Mouse (Mus musculus) heart, postnatal 4 days (tissue): Measurements from ENCODE around the gene Slc6a18. TPM values are rescaled to one million over a fixed set of nuclear protein-coding genes. Genes with fewer than 3 reads are reported as not detected.
"Not testable (repeated sequence)": the region's sequence is repeated elsewhere in the genome, so short reads cannot be mapped to it uniquely, and the experiment has no call there.

Experiments used
- DNase-seq: peaks from one replicate; pipeline ENCODE4 v3.0.0; 2021
- total RNA-seq, 2 experiments: library from RNA; stranded (reverse); gene quantifications; 2 replicates each; pipeline ENCODE4 v1.2.3; 2021

The Slc6a18 gene
- total RNA-seq = not detected

DNA sequence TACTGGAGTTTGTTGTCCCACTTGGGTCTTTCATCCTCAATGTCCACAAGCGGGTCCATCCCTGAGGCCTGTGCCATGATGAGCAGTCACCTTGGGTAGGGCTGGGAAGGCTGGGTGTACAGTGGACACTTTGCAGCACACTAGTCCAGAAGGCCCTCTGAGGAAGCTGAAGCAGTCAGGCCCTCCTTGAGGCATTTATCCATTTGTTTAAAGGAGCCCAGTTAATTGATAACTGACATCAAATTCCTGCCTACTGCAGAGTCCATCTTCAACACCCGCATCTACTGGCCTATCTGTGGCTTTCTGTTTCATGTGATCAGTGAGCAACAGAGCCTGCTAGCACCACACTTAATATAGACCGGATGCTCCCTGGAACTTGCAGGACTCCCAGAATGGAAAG is at the start of gene Slc6a18:
Slc6a18 (minus strand) TSS at position 171 of the 400 bp plus-strand sequence.
- DNase-seq = no peak

DNA sequence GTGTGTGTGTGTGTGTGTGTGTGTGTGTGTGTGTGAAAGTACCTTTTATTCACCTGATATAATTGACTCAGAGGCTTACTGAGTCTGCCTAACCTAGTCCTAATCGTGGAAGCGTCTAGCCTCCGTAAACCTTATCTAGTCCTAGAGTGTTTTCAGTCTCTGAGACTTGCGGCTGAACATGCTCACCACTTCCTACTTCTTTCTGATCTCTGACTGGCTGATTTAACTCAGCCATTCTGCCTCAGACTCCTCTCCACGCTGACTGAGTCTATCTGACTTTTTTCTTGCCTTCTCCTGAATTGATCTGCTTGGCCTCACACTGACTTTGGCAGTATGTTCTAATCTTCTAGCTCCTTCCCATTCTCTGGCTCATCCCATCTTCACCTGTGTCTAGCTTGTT is 47.5 kb upstream of the Slc6a18 start:
- no peak for DNase-seq

DNA sequence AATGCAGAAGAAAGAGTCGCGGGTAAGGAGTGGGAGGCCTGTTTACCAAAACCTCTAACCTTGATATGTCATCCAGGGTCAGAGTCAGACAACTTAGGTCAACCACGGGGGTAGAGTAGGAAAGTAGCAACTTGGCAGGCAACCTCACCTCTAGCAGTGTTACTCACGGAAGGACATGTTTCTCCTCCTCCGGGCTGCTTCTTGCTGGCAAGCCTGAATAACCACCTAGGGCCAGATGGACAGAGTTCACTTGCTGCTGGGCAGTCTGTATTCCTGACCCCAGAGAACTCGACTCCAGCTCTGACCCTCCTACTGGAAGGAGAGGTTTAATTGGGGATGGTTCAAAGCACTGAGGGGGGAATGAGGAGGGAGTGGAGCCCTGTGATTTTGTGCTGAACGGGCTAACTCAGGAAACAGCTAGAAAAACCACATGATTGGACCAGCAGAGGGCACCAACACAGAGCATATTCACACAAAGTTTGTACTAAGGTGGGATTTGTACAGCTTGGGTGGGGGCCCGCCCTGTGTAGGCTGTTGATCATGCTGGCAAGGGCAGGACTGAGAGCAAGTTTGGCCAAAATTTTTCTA is 45.4 kb upstream of the Slc6a18 start:
- peak; percentile 68 for DNase-seq

DNA sequence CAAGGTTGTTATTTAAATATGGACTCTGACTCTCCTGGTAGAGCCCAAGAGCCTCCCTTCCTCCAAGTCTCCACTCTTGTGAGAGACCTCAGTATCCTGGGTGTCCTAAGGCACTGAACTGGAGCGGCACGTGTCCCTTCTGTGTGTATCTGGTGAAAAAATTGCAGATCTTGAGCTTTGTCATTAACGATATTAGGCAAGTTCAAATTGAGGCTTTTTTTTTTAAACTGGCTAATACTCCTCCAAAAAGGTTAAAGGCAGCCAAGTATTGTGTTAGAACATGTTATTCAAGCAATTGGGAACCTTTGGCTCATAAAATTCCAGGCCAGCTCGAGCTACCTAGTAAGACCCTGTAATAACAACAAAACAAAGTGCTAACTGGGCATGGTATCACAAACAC is 42.4 kb upstream of the Slc6a18 start:
- DNase-seq = no peak

DNA sequence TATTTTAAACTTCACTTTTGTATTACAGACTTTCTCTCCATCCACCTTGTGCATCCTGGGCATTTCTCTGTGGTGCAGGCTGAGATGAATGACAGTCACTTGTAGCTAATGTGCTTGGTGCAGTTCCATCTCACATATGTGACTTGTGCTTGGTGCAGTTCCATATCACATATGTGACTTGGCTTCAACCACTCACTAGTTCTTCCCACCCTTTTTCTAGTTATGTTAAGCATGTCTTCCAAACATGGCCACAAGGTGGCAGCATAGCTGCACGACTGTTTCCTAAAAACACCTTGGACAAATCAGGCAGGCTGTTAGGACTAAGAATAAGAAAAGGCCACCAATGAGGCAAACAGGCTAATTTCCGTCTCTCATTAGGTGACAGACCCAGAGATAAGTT is 40.4 kb upstream of the Slc6a18 start:
- peak; percentile 92 for DNase-seq

DNA sequence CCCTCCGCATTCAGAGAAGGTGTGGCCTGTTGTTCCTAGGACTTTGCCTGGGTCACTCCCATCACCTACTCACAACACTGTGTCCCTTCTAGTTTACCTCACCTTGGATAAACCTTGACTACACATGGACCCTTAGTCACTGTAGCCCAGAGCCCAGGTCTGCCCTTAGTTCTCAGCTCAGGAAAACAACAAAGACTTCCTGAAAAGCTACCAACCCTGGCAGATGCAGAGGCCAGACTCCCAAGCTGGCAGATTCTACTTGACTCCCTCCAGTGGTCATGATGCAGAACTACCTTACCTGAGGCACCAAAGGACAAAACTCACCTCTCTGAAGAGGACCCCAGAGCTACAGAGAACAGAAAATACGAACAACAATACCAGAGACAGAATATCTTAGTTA is 36.2 kb upstream of the Slc6a18 start:
- DNase-seq = no peak

DNA sequence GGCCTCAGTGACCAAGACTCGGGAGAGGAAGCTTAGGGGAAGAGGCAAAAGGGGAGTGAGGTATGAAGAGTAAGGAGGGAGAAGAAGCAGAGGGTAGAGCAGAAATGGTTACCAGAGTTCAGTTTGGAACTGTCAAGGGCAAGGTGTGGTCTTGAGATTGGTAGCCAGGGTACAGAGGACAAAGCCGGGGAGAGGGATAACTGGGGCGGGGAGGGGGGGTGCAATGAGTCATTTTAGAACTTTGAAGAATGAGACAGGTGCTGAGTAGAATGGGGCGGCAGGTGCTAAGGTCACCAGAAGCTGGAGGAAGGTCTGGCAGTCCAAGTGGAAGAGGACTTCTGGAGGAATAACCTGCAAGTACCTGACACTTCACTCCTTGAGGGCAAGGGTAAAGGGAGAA is 35.4 kb upstream of the Slc6a18 start:
- DNase-seq = no peak

DNA sequence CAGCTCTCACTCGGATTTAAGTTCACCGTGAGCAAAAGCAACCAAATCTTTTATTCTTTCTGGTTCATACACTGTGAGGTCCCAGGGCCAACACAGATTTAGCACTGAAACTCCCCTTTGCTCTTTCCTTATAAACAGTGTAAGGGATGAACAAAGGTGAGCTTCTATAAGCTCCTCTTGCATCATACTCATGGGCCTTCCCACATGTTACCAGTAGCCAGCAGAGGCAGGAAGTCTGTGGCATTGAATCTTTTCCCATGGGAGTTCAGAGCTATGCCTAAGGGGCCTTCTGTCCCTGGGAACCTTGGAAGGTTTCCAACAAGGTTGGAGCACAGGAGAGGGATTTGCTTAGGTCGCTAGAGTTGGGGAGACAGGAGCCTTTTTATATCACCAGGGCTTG is 34.4 kb upstream of the Slc6a18 start:
- no peak for DNase-seq

DNA sequence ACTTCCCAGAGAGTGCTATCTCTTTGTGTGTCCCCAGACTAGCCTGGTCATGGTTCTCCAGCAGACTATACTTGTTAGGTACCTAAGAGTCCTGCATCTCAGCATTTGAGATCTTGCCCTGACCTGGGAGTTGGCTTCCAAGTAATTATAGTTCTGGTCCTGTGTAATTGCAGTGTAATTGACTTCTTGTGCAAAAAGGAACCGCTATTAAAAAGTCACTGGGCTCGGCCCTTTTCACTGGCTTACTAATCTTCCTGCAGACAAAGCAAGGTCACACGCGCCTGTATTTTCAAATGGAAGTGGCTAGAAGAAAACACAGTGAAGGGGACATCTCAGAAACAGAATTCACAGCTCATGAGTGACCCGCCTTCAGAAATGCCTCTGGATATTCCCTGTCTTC is 34.0 kb upstream of the Slc6a18 start:
- DNase-seq = no peak

DNA sequence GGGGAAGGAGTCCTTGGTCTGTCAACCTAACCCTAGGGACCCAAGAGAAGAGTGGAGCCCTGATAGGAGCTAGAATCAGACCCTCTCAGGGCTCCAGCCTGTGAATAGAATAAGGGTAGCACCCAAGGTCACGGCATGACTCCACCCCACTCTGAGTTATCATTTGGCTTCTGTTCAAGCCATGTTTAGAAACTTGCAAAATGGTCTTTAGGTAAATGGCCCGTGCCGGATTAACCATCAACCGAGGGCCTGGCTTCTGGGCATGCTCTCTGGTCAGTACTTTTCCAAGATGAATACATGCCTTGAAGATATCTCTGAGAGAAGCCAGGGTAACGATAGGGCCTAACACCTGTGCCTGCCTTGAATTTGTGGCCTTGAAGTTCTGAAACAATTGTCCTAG is 33.4 kb upstream of the Slc6a18 start:
- DNase-seq = no peak

DNA sequence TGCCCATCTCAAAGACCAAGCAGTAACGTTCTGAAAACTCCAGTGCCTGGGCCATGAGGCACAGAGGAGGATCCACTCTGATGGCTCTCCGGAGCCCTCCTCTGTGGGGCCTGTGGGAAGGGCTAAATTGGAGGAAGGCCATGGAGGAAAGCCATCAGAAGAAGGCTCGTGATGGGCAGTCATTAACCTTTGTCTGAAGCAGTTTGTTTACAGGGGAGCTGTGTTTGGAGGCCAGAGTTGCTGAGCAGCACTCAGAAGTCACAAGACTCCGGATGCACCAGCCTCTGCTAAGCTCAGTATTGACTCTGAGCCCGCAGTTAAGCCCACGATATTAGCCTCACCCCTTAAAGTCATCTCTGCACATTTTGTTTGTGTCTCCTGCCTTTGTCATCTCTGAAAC is 31.7 kb upstream of the Slc6a18 start:
- DNase-seq = no peak

DNA sequence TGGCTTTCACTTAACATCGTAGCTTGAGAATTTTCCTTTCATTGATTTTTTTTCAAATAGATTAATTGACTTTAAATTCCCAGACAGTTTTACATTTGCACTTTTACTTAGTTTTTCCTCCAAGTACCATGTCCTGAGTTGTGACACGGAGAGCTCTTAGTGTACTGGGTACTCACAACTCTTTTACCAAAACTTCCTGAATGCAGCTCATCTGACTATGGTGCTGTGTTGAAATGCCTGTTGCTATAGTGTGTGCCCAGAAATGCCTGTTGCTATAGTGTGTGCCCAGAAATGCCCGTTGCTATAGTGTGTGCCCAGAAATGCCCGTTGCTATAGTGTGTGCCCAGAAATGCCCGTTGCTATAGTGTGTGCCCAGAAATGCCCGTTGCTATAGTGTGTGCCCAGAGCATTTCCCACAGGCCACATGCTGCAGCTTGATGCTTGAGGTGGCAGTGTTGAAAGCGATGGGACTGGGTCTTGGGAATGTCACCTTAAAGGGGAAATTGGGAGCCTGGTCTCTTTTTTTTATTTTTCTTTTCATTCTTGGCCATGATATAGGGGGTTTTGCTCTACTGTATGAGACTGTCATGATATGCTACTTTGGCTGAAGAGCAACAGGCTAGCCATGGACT is 27.0 kb upstream of the Slc6a18 start, which contains the start of gene Slc6a19:
Slc6a19 (minus strand) TSS at position 172 of the 632 bp plus-strand sequence.
- no peak for DNase-seq

DNA sequence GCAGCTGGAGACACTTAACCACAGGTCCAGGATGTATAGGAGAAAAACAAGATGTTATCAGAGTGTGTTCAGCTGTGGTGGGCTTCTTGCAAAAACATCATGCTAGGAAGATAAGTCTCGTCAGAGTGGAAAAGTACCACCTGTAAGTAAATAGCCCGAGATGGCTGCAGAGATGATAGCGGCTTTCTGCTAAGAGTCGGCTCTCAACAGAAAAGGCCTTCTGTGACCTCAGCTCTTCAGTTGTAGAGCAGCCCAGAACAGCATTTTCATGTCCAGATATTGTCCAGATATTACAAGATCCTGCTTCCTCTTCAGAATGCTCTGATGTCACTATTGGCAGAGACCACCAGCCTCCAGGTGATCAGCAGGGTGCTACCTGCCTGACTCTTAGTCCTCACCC is 25.7 kb upstream of the Slc6a18 start:
- not testable (repeated sequence) for DNase-seq

DNA sequence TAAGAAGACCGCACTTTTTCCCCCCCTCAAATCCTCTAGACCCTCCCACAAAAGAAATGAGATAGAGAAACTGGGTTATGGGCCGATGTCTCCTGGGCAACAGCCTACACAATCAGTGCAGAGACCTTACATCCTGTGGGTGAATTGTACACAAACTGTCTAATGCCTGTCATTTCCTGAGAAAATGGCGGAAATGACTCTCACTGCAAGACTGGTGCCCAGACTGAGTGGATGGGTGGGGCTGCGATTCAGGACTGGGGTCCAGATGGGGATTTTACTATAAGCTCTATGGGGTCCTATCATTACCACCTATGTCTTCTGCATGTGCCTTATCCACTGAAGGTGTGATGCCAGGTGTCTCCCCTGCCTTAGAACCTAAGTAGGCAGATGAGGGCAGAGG is 25.0 kb upstream of the Slc6a18 start:
- no peak for DNase-seq

DNA sequence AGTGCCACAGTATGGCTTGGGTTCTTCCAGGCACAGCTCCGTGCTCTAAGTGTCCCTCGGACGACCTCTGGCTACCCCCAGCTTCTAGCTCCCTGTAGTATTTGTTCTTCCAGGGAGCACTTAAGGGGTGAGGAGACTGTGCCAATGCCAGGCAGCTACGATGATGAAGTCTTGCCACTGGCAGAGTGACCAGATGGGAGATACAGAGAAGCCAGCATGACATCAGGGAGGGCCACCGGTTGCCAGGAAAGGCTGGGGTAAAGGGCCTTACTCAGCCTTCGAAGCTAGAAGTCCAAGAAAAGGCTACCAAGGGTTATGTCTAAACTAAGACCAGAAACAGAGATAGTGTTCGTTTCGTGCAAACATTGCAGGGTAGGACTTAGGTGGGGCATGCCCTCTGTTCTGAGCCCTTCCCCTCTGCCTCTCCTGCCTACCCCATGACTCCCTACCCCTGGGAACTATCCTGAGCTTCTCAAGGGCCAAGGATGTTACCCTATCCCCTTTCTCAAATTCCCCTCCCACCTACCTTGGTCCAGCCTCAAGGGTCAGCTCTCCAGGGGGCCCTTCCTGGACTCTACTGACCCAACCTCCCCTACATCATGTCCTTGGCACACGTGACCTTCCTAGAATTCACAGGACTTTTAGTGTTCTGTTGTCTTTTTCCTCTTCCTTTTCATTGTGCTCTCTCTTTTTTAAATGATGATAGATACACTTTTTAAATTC is 23.5 kb upstream of the Slc6a18 start:
- no peak for DNase-seq

DNA sequence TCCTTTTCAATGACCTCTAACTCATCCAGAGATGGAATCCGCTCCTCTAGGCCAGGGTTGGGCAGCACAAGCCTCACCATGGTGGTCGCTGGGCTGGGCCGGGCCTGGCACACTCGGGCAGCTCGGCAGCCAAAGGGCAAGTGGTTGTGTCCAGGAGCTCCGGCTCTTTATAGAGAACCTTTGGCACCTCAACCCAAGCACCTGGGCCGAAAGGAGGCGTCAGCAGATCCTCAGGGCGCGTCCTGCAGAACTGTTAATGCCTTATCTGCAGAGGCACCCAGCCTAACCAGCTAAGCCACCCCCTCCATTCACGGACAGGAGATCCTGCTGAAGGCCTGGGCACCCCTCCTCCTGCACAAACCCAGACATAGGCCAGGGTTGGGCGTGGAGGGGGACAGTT is 22.7 kb upstream of the Slc6a18 start:
- DNase-seq = no peak

DNA sequence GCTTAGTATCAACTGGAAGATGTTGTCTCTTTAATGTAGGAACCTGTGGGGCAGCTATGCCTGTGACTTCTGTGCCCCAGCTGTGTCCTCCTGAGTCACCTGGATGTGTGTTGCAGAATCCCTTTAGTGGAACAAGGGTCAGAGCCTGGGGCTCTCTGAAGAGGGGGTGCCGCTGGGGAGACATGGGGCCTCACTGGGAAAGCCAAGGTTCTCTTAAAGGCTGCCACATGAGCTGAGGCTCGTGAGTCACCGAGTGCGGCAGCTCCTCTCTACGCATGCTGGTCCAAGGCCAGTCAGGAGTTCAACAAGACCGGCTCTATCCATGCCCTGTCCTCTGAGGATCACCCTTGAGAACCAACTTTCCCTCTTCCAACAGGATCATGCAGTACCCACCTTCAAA is 21.9 kb upstream of the Slc6a18 start:
- DNase-seq = no peak

DNA sequence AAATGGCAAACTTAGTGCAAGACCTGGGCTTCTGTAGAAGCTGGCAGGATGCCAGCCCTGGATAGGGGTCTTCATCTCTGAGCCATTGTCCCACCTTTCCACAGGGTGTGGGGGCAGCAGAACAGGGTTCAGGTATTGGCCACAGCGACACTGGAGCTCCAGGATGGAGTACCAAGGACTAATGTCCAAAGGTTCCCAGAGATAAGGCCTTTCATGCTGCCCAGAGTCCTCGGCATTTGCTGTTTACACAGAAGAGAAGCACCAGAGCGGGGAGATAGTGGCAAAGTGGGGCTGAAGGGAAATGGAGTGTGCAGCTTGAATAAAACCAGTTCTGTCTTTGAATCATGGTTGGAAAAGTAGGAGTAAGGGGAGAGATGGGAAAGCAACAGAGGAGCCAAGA is 18.7 kb upstream of the Slc6a18 start:
- no peak for DNase-seq

DNA sequence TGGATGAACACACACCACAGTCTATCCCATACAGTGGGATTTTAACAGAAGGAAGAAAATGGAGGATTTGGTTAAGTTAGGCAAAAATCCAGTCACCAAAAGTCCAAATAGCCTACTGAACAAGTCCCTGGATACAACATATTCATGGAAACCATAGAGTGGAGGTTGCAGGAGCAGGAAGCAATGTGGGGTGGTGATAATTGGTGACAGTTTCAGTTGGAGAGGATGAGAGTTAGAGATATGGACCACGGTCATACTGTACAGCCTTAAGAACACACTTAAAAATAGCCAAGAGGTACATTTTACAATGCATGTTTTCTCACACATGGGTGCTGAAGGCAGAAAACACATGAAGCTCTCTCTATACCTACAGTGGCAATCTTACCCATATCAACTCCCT is 17.1 kb upstream of the Slc6a18 start:
- DNase-seq = no peak

DNA sequence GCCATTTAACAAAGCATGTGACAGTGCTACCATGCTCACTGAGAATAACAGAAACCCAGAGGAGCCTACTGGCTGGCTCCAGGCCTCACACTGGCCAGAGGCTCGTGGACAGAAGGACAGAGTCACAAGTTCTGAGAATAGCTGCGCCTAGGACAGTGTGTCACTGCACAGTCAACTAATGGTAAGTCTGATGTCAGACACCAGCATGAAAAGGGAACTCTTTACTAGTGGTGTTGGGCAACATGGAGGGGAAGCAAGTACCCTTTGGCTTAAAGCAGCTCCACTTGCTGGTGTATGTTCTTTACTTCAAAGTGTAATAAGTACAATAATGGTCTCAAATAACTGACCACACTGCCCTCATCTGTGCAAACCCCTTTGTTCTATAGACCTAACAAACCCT is 15.5 kb upstream of the Slc6a18 start:
- no peak for DNase-seq

DNA sequence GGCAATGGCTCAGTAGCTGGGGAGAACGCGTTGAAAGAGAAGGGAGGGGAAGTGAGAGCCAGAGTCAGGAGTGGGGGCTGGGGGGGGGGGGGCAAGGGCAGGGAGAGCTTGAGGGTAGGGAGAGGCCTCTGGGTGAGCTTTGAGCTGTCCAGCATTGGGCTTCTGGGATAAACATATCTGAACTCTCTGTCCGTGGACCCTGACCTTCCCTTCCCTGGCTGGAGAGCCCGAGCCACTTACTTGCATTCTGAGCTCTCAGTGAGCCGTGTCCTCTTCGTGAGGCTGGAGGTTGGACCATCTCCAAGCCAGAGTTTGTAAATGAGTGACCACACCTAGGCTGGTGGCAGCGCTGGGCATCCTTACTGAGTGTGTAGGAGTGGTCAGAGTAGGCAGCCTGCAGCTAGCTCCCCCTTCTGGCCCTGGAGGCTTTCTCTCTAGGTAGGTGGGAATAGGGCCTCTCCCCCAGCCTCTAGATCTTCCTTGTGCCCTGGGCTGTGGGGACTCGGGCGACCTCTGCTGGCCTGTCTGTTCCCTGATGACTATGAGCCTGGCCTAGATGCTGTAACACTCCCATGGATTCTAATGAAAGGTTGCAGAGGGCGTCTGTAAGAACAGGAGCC is 14.5 kb upstream of the Slc6a18 start:
- DNase-seq = peak; percentile 74

DNA sequence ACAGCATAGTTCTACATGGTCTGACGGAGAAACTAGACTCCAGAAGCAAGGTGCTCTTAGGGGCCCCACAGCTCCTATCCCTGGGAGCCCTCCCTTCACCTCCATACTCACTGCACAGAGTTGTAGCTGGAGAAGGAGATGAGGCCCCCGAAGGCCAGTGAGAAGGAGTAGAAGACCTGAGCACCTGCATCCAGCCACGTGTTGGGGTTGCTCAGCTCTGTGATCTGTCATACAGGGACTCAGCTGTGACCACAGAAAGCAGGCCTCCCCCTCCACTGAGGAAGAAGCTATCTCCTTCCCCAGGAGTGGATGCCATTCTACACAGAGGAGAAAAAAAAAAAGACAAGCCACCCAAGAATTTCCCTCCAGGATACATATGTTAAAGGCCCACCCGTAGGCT is 11.1 kb upstream of the Slc6a18 start:
- DNase-seq = no peak

DNA sequence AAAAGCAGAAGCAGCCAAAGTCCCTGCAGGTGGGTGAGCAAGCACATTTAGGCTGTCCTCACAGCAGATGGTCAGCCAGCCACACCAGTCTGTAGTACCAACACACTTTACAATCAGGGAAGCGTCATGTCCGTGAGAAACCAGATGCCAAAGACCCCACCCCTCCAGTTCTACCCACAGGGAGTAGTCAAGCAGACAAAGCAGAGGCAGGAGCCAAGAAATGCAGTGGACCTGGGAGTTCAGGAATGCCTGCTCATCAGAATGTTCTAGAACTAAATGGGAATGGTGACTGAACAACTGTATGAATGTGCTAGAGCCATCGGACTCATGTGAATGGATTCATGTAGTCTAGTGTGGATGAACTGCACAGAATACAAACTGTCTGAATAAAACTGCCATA is 9.8 kb upstream of the Slc6a18 start:
- DNase-seq = no peak

DNA sequence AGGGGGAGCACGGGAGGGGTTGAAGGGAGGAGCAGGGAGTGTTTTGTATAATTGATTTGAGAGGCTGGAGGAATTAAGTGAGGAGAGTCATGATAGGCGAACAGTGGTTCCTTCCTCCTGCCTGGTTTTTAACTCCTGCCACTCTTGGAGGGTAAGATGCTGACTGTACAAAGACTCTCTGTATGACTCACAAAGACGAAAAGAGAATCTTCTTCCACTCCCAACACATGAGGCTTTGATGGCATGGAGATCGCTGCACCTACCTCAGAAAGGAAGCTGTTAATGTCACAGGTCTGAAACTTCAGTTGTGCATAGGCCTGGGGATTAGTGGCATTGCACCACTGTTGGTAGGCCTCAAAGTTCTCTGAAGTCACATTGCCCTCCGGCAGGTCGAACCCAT is 7.7 kb upstream of the Slc6a18 start:
- DNase-seq = no peak
